Mouse (Mus musculus): ENCODE measurements around the gene Snx22. TPM values are rescaled to one million over a fixed set of nuclear protein-coding genes. Genes with fewer than 3 reads are reported as not detected.
A peak's percentile ranks its signal among the peaks of the same experiment; 100 is the strongest.

Gene Snx22
- polyA plus RNA-seq, 1 experiment from 2014 or later = 1.4 TPM

GRCm38 (mm10) chr9:66063446-66063845, 6.1 kb downstream of the Snx22 start:
- Histone ChIP-seq H3K36me3 (ENCODE audit: control insufficient read depth, insufficient read depth) (peaks cover 45% of the 10 kb centered on the region), H3K9me3 (replicated peaks; ENCODE audit: control insufficient read depth, low read length) (no peaks in the 10 kb centered on the region), H3K4me1 (ENCODE audit: control insufficient read depth, insufficient read depth, low read length) (peaks cover 21% of the 10 kb centered on the region), H3K4me3 (ENCODE audit: low read length) (no peak overlapping the region), H3K4me2 (ENCODE audit: low read depth, low read length) (no peak overlapping the region), H3K9ac (ENCODE audit: low read length) (no peak overlapping the region), H3K27me3 (ENCODE audit: control insufficient read depth, insufficient read depth, low read length) (peaks cover under 1% of the 10 kb centered on the region; the same call in 1 of the 2 replicates), H3K27ac (ENCODE audit: low read length) (no peak overlapping the region)
- WGBS = 87% methylated on average over 3 of the region's 3 CpGs
- no peak for ATAC-seq (replicated peaks; ENCODE audit: extremely low read depth, insufficient read depth, low FRiP score)

- H3K27ac ChIP-seq (ENCODE audit: low read length) = no peak overlapping the region
- H3K27me3 ChIP-seq (ENCODE audit: control insufficient read depth, insufficient read depth, low read length) = no peaks in the 10 kb centered on the region
- H3K4me2 ChIP-seq (ENCODE audit: low read depth, low read length) = peak overlapping the region; percentile 84
- H3K4me1 ChIP-seq (ENCODE audit: control insufficient read depth, insufficient read depth, low read length) = peaks cover 21% of the 10 kb centered on the region
- WGBS = 76% methylated on average over 3 of the region's 3 CpGs
- ATAC-seq (replicated peaks; ENCODE audit: extremely low read depth, insufficient read depth, low FRiP score) = no peak
- H3K36me3 ChIP-seq (ENCODE audit: control insufficient read depth, insufficient read depth) = peaks cover 41% of the 10 kb centered on the region
- H3K9me3 ChIP-seq (replicated peaks; ENCODE audit: control insufficient read depth, low read length) = no peaks in the 10 kb centered on the region
- H3K9ac ChIP-seq (ENCODE audit: low read length) = peak overlapping the region; percentile 93
- H3K4me3 ChIP-seq (ENCODE audit: low read length) = peak overlapping the region; percentile 95
Observed at GRCm38 (mm10) chr9:66061656-66062055, 7.9 kb downstream of the Snx22 start.

- Histone ChIP-seq H3K4me2 (ENCODE audit: low read depth, low read length) (peak overlapping the region; percentile 84), H3K27me3 (ENCODE audit: control insufficient read depth, insufficient read depth, low read length) (no peaks in the 10 kb centered on the region), H3K4me3 (ENCODE audit: low read length) (peak overlapping the region; percentile 95), H3K9me3 (replicated peaks; ENCODE audit: control insufficient read depth, low read length) (no peaks in the 10 kb centered on the region), H3K36me3 (ENCODE audit: control insufficient read depth, insufficient read depth) (peaks cover 35% of the 10 kb centered on the region), H3K9ac (ENCODE audit: low read length) (peak overlapping the region; percentile 93), H3K27ac (ENCODE audit: low read length) (no peak overlapping the region; the same call in 1 of the 2 replicates), H3K4me1 (ENCODE audit: control insufficient read depth, insufficient read depth, low read length) (peaks cover 21% of the 10 kb centered on the region)
- 29% methylated on average over 4 of the region's 4 CpGs for WGBS
- no peak for ATAC-seq (replicated peaks; ENCODE audit: extremely low read depth, insufficient read depth, low FRiP score)
Observed at GRCm38 (mm10) chr9:66060986-66061385, 8.5 kb downstream of the Snx22 start.

GRCm38 (mm10) chr9:66060308-66060647, 9.2 kb downstream of the Snx22 start:
- peak overlapping the region; percentile 80 for H3K27ac ChIP-seq (ENCODE audit: low read length)
- 0% methylated on average over 20 of the region's 20 CpGs for WGBS

GRCm38 (mm10) chr9:66059583-66060307, 9.8 kb downstream of the Snx22 start, which contains the start of gene Ppib:
Gene Ppib, plus strand, starts transcription at chr9:66060222.
- peak within 1 kb of the TSS; percentile 95 for H3K4me3 ChIP-seq (ENCODE audit: low read length)
- peak within 1 kb of the TSS; percentile 80 for H3K27ac ChIP-seq (ENCODE audit: low read length)
- peak; percentile 99 for ATAC-seq (replicated peaks; ENCODE audit: extremely low read depth, insufficient read depth, low FRiP score)
- H3K4me1 ChIP-seq (ENCODE audit: control insufficient read depth, insufficient read depth, low read length) = peaks cover 21% of the 10 kb centered on the region
- peaks cover 25% of the 10 kb centered on the region for H3K36me3 ChIP-seq (ENCODE audit: control insufficient read depth, insufficient read depth)
- peak within 1 kb of the TSS; percentile 93 for H3K9ac ChIP-seq (ENCODE audit: low read length)
- peak within 1 kb of the TSS; percentile 84 for H3K4me2 ChIP-seq (ENCODE audit: low read depth, low read length)
- H3K27me3 ChIP-seq (ENCODE audit: control insufficient read depth, insufficient read depth, low read length) = no peaks in the 10 kb centered on the region
- 1% methylated on average over 51 of the region's 51 CpGs for WGBS
- H3K9me3 ChIP-seq (replicated peaks; ENCODE audit: control insufficient read depth, low read length) = no peaks in the 10 kb centered on the region

More at GRCm38 (mm10) chr9:66060308-66060647, 9.2 kb downstream of the Snx22 start:
- H3K36me3 ChIP-seq (ENCODE audit: control insufficient read depth, insufficient read depth) = peaks cover 28% of the 10 kb centered on the region
- H3K27me3 ChIP-seq (ENCODE audit: control insufficient read depth, insufficient read depth, low read length) = no peaks in the 10 kb centered on the region
- ATAC-seq (replicated peaks; ENCODE audit: extremely low read depth, insufficient read depth, low FRiP score) = peak; percentile 54
- H3K4me1 ChIP-seq (ENCODE audit: control insufficient read depth, insufficient read depth, low read length) = peaks cover 21% of the 10 kb centered on the region
- peak overlapping the region; percentile 84 for H3K4me2 ChIP-seq (ENCODE audit: low read depth, low read length)
- H3K9ac ChIP-seq (ENCODE audit: low read length) = peak overlapping the region; percentile 93
- peak overlapping the region; percentile 95 for H3K4me3 ChIP-seq (ENCODE audit: low read length)
- no peaks in the 10 kb centered on the region for H3K9me3 ChIP-seq (replicated peaks; ENCODE audit: control insufficient read depth, low read length)

GRCm38 (mm10) chr9:66053620-66054019, 15.9 kb downstream of the Snx22 start:
- Histone ChIP-seq H3K4me3 (ENCODE audit: low read length) (no peak overlapping the region), H3K4me2 (ENCODE audit: low read depth, low read length) (no peak overlapping the region), H3K36me3 (ENCODE audit: control insufficient read depth, insufficient read depth) (no peaks in the 10 kb centered on the region; the same call in 1 of the 2 replicates), H3K9me3 (replicated peaks; ENCODE audit: control insufficient read depth, low read length) (no peaks in the 10 kb centered on the region; the same call in 1 of the 2 replicates), H3K4me1 (ENCODE audit: control insufficient read depth, insufficient read depth, low read length) (no peaks in the 10 kb centered on the region), H3K9ac (ENCODE audit: low read length) (no peak overlapping the region), H3K27ac (ENCODE audit: low read length) (no peak overlapping the region), H3K27me3 (ENCODE audit: control insufficient read depth, insufficient read depth, low read length) (no peaks in the 10 kb centered on the region)
- 30% methylated on average over 1 of the region's 1 CpGs for WGBS
- no peak for ATAC-seq (replicated peaks; ENCODE audit: extremely low read depth, insufficient read depth, low FRiP score)

GRCm38 (mm10) chr9:66052731-66053130, 16.8 kb downstream of the Snx22 start:
- WGBS = 74% methylated on average over 1 of the region's 1 CpGs
- no peak for ATAC-seq (replicated peaks; ENCODE audit: extremely low read depth, insufficient read depth, low FRiP score)
- Histone ChIP-seq H3K27ac (ENCODE audit: low read length) (no peak overlapping the region), H3K9ac (ENCODE audit: low read length) (no peak overlapping the region), H3K9me3 (replicated peaks; ENCODE audit: control insufficient read depth, low read length) (no peaks in the 10 kb centered on the region; the same call in 1 of the 2 replicates), H3K27me3 (ENCODE audit: control insufficient read depth, insufficient read depth, low read length) (no peaks in the 10 kb centered on the region), H3K4me1 (ENCODE audit: control insufficient read depth, insufficient read depth, low read length) (no peaks in the 10 kb centered on the region), H3K4me3 (ENCODE audit: low read length) (no peak overlapping the region), H3K4me2 (ENCODE audit: low read depth, low read length) (no peak overlapping the region), H3K36me3 (ENCODE audit: control insufficient read depth, insufficient read depth) (no peaks in the 10 kb centered on the region; the same call in 1 of the 2 replicates)

- H3K4me3 ChIP-seq (ENCODE audit: low read length) = no peak overlapping the region
- no peak overlapping the region for H3K4me2 ChIP-seq (ENCODE audit: low read depth, low read length)
- WGBS = 57% methylated on average over 4 of the region's 4 CpGs
- H3K27ac ChIP-seq (ENCODE audit: low read length) = no peak overlapping the region
- no peak overlapping the region for H3K9ac ChIP-seq (ENCODE audit: low read length)
- no peaks in the 10 kb centered on the region for H3K4me1 ChIP-seq (ENCODE audit: control insufficient read depth, insufficient read depth, low read length)
- no peak for ATAC-seq (replicated peaks; ENCODE audit: extremely low read depth, insufficient read depth, low FRiP score)
- no peaks in the 10 kb centered on the region; the same call in 1 of the 2 replicates for H3K36me3 ChIP-seq (ENCODE audit: control insufficient read depth, insufficient read depth)
- H3K27me3 ChIP-seq (ENCODE audit: control insufficient read depth, insufficient read depth, low read length) = no peaks in the 10 kb centered on the region
- no peaks in the 10 kb centered on the region; the same call in 1 of the 2 replicates for H3K9me3 ChIP-seq (replicated peaks; ENCODE audit: control insufficient read depth, low read length)
Observed at GRCm38 (mm10) chr9:66051493-66051892, 18.0 kb downstream of the Snx22 start.

GRCm38 (mm10) chr9:66049931-66050601, 19.5 kb downstream of the Snx22 start:
- no peak overlapping the region for H3K9ac ChIP-seq (ENCODE audit: low read length)

More at GRCm38 (mm10) chr9:66049931-66050601, 19.5 kb downstream of the Snx22 start:
- WGBS = 60% methylated on average over 6 of the region's 6 CpGs
- Histone ChIP-seq H3K27ac (ENCODE audit: low read length) (no peak overlapping the region), H3K4me3 (ENCODE audit: low read length) (no peak overlapping the region), H3K9me3 (replicated peaks; ENCODE audit: control insufficient read depth, low read length) (no peaks in the 10 kb centered on the region; the same call in 1 of the 2 replicates), H3K36me3 (ENCODE audit: control insufficient read depth, insufficient read depth) (no peaks in the 10 kb centered on the region; the same call in 1 of the 2 replicates), H3K4me2 (ENCODE audit: low read depth, low read length) (no peak overlapping the region), H3K27me3 (ENCODE audit: control insufficient read depth, insufficient read depth, low read length) (no peaks in the 10 kb centered on the region), H3K4me1 (ENCODE audit: control insufficient read depth, insufficient read depth, low read length) (no peaks in the 10 kb centered on the region)
- no peak for ATAC-seq (replicated peaks; ENCODE audit: extremely low read depth, insufficient read depth, low FRiP score)
